Mouse (Mus musculus) T-helper 2 cell (primary cell): ENCODE measurements around the gene Zfp62.

Experiments
- in situ Hi-C: fragments of 300-600 bp; cut with MboI, MseI; formaldehyde crosslinking; loops from one replicate; pipeline ENCODE4 v1.15.1; 2025; ENCODE audit warnings: high pct_unique_total_duplicates

Zfp62 gene

GRCm38 (mm10) chr11:49203771-49204497 is 842 bp downstream of the Zfp62 start:
- in situ Hi-C loops: loop anchor here (5.0 kb wide), 2 partner anchors 58 to 417 kb away; no protein-coding TSS in a partner anchor

GRCm38 (mm10) chr11:49205080-49205590 is 2.0 kb downstream of the Zfp62 start:
- in situ Hi-C loops: no loop called here

DNA sequence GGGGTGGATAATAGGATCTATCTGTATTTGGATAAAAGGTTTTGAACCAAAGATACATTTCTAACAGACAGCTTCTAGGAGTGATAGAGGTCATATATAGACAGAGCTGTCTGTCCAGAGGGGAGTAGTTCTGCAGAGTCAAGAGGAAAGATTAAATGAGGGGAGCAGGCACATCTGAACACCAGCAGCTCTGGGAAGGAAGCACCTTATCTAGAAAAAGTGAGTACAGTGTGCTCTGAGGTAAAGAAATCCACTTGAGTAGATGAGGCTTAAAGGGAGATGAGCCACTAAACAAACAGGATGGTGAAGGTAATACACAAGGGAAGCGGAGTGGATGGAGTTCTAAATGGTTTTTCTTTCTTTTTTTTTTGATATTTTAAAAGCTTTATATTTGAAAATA is 4.4 kb downstream of the Zfp62 start:
- in situ Hi-C loops: no loop called here

DNA sequence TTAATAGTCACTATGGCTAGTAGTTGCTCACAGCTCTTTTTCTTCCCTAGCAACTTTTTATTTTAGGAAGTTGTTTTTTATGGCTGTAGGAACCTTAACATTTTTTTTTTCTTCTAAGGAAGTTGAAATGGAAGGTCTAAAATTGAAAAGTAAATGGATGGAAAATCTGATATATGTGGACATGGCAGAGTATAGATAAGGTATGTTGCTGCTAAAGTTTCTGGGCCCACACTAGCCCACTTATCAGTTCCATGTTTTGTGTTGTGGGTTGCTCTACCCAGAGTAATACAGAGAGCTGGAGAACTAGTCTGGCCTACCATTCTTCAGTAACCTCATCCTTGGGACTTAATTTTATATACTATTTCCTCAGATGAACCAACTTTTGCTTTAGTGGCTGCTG is 9.5 kb downstream of the Zfp62 start:
- in situ Hi-C loops: no loop called here

DNA sequence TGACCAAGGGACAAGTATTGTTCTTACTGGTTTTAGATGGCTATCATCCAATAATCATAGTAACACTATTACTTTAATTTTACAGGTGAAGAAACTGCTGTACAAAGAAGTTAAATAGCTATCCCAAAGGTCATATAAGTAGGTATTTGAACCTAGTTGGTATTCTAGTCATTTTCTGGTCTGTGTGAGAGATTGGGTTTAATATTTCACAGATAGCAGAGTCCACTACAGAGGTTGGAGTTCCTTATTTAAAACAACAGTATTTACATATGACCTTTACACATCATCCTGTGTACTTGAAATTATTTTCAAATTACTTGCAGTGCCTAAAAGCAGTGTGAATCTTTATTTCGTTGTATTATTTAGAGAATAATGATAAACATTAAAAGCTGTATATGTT is 10.4 kb downstream of the Zfp62 start:
- in situ Hi-C loops: no loop called here

DNA sequence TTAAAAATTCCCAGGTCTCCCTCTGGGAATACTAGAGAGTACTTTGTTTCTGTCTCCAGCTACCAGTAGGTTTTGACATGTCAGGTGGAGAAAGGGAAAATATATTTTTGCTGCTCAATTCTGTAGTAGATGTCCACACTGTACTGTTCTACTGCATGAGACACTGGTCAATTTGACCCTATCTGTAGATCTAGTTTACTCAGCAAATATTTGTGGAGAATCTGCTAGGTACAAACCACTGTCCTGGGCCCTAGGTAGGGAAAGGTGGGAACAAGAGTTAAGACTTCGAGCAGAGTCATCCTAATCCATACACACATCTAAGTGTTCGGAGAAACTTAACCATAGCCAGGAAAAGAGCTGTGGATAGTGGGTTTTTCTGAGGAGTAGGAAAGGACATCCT is 16.2 kb downstream of the Zfp62 start:
- in situ Hi-C loops: no loop called here

DNA sequence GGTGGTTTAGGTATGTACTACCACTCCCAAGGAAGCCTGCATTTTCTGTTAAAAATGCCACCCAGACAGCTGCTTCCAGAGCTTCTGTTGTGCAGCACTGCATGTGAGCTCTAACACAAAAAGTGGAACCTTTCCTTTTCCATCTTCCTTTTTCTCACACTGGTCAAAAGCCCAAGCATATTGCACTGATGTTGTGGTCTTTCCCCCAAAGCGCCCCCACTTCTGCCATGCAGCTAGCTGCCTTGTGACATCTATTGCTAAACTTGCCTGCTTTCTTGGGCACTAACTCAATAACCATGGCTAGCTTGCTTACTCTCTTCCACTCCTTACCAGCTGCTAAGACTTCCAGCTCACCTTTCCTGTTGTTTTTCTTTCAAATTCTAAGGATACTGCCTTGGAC is 21.4 kb downstream of the Zfp62 start:
- in situ Hi-C loops: no loop called here

DNA sequence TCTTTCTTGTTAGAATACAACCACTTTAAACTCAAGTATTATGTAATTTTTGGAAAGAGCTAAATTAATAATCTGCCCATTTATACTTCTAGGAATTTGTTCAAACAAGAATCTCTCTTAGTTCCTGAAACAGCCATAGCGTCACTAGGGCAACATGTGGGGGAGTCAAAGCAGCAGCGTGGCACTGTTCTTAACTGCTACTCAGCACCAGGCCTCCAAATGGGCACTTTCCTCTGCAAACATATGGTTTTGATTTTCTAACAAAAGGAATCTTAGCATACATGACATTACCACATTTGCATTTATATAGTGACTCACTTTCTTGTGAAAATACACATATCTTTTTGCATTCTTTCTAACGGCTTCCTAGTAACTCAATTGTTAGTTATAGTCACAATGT is 29.7 kb downstream of the Zfp62 start:
- in situ Hi-C loops: no loop called here

DNA sequence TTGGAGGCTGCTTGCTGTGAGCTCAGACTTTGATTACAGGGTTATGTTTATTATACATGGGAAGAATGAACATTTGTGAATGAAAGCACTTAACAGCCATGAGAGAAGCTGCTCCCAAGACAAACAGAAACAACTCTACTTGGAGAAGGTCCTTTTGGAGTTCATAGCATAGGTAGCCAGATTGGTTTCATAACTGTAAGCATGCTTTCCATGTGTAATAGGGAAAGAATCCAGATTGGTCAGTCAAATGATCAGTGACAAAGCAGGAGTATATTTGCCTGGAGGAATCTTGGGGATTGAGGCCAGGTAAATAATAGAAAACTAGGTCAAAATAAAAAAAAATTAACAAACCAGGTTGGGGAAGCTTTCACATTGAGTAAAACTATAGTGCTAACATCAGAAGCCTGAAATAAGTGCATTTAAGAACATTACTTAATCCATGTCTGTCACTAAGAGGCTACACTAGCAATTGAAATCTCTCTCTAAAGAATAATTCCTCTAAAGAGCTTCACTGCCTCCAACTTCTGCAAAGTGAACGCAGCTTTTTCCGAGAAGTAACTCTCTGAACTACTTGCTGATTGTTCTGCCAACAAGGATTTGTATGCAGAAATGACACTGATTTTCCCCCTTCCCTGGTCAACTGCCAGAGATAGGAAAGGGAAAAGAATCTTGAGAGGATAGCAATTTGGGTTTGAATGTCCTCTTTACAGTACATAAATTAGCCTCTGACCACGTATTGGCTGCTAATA is 32.5 kb downstream of the Zfp62 start:
- in situ Hi-C loops: no loop called here

- in situ Hi-C loops: no loop called here
Measured at GRCm38 (mm10) chr11:49236891-49237290, 33.8 kb downstream of the Zfp62 start.

GRCm38 (mm10) chr11:49237532-49237931 is 34.4 kb downstream of the Zfp62 start:
- in situ Hi-C loops: no loop called here

- in situ Hi-C loops: no loop called here
Measured at GRCm38 (mm10) chr11:49240310-49240709, 37.2 kb downstream of the Zfp62 start.

DNA sequence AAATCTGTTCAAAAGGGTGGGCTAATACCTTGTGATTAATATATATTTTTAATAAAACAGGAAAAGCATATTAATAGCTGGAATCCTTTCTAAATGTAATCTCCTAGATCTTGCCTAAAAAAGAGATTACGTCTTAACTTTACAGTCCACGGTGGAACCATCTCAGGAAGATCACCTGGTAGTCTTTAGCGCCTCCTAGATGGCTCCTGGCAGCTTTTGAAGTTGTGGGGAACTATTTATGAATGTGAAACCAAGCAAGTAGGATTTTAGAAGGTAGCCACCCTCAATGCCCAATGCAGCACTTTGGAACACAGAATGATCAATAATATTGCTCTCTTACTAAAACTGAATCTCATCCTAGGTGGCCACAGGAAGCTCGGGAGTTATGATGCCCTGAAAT is 37.8 kb downstream of the Zfp62 start:
- in situ Hi-C loops: no loop called here

DNA sequence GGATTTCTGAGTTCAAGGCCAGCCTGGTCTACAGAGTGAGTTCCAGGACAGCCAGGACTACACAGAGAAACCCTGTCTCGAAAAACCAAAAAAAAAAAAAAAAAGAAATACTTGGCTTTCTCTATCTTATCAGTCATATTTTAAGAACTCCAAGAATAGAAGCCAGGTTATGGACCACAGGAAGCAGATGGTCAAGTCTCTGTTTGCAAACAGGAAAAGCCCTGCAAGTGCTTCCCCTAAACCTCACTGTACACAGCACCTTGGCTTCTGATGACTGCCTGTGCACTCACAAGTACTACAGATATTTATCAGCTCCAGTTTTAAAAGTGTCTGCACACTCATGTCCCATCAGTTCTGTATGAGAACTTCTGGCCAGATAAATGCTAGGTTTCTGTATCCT is 38.4 kb downstream of the Zfp62 start:
- in situ Hi-C loops: no loop called here

DNA sequence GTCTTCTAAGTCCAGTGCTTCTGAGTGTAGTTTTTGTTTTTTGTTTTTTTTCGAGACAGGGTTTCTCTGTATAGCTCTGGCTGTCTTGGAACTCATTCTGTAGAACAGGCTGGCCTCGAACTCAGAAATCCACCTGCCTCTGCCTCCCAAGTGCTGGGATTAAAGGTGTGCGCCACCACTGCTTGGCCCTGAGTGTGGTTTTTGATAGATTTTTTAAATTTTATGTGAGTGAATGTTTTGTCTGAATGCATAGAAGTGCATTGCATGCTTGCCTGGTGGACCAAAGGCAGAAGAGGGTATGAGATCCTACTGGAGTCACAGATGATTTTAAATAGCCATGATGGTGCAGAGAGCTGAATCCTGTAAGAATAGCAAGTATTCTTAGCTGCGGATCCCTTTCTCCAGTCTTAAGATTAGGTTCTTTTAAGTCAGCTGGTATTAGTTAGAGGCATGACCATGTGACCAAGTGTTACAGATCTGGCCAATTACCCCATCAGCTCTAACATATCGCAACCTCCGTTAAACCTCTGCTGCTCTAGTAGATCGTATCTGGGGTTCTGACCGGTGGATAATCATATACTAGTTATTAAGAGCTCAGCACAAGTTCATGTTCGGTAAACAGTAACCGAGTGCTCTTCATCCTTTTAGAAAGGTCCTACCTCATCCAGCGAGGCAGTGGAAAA is 40.0 kb downstream of the Zfp62 start:
- in situ Hi-C loops: no loop called here

DNA sequence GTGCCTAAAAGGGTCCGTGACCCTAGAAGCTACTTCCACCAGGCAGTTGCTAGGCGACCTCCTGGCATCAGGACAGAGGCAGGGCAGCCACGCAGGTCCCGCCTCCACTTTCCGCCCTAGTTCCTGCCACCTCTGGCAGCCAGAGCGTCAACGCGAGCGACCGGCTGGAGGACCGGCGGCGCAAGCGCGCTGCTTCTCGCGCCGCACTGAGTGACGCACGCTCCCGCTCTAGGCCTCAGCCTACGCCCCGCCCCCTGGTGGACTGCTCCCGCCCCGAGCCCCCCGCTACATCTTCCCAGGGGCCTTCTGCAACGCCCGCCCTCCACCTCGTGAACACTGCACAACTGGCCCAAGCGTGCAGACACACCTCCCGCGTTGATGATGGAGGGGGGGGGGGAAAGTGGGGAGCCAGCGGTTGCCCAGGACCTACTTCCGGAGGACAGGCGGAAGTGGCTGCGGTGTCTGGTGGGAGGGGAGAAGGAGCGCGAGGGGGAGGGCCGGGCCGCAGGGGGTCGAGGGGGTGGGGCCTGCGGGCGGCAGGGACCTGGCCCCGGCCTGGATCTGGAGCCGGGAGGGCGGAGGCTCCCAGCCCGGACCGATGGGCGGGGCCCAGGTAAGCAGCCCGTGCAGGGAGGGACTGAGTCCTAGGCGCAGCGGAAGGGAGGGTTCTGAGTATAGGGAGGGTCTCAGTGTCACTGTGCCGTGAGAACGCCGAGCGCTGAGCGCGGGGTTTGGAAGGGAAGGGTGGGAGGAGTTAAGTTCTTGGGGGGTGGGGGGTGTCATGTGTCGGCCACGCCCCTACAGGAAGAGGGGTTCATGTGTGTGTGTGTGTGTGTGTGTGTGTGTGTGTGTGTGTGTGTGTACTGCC is 40.9 kb downstream of the Zfp62 start, which contains the start of gene Mgat1:
Mgat1 (plus strand) TSS at position 465 of the 868 bp plus-strand sequence.
- in situ Hi-C loops: no loop called here

GRCm38 (mm10) chr11:49244595-49244930 is 41.5 kb downstream of the Zfp62 start:
- in situ Hi-C loops: no loop called here

DNA sequence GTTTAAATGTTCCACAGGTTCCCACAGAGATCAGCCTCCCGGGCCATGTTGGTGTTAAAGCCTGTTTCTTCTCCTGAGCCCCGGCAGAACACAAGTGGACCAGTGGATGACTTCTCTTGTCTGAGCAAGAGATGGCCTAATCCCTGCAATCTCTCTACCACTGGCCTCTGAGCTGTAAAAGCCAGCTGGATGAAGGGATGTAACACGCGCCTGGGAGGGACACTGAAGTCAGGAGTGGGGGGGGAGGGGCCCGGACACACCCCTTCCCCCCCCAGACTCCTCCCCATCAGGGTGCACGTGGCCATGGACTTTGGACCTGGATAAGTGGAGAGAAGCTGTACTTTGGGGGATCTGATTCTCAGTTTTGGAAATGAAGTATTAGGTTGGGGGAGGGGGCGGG is 42.1 kb downstream of the Zfp62 start:
- in situ Hi-C loops: loop anchor here (5.0 kb wide), 1 partner anchor 443 kb away; the partner anchor contains the start of gene Rack1

- in situ Hi-C loops: loop anchor here (5.0 kb wide), 1 partner anchor 444 kb away; the partner anchor contains the start of gene Rack1
Measured at GRCm38 (mm10) chr11:49245634-49246415, 42.7 kb downstream of the Zfp62 start.

DNA sequence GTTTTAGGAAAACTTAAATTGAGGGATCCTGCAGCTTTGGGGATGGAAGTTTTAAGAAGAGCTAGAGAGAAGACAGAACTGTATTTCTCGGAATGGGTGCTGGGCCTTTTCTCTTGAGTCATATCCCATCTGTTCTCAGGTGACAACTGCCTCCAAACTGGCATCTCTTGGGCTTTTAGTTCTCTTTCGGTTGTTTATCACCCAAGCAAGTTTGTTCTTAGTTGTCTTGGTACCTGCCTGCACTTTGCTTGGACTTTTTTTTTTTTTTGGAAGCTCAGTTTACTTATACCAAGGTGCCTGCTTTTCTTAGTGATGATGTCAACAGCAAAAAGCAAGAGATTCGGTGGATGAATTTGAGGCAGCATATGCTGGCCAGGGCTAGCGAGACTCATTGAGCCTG is 43.4 kb downstream of the Zfp62 start:
- in situ Hi-C loops: loop anchor here (5.0 kb wide), 1 partner anchor 444 kb away; the partner anchor contains the start of gene Rack1
